Mouse (Mus musculus) midbrain, postnatal 0 days (tissue): ENCODE measurements at regions not wholly inside any gene's neighbourhood (a gene's known extent, or its start where the extent isn't known, plus 50 kb on each side); places are given as distances from the start of the nearest gene placed in this dataset.
A peak's percentile ranks its signal among the peaks of the same experiment; 100 is the strongest.

Experiments
- ATAC-seq: fragments of 200-750 bp; cut with Nextera tagmentation; 2 replicates; pipeline ENCODE4 v1.8.0; 2017; ENCODE audit warnings: moderate number of reproducible peaks, mild to moderate bottlenecking, moderate TSS enrichment, moderate library complexity; ENCODE audit not compliant: low FRiP score
- DNase-seq: peaks from one replicate; pipeline ENCODE4 v3.0.0-alpha.2; 2015; ENCODE audit warnings: low spot score
- H3K27ac ChIP-seq: fragments of 300-500 bp; sonication (generic); 2 replicates; pipeline ENCODE4 v1.5.1; 2014; ENCODE audit warnings: low read depth, mild to moderate bottlenecking, low read length, mixed read lengths
- H3K27me3 ChIP-seq: fragments of 300-500 bp; sonication (generic); 2 replicates; pipeline ENCODE4 v1.6.1; 2014; ENCODE audit warnings: low read length, control low read depth, mixed read lengths; ENCODE audit not compliant: insufficient read depth
- H3K36me3 ChIP-seq: fragments of 300-500 bp; sonication (generic); 2 replicates; pipeline ENCODE4 v1.6.1; 2014; ENCODE audit warnings: low read length, control low read depth, mixed read lengths; ENCODE audit not compliant: insufficient read depth
- H3K4me1 ChIP-seq: fragments of 300-500 bp; sonication (generic); 2 replicates; pipeline ENCODE4 v1.6.1; 2014; ENCODE audit warnings: mild to moderate bottlenecking, control low read depth, antibody characterized with exemption, low read length, mixed read lengths; ENCODE audit not compliant: insufficient read depth
- H3K4me2 ChIP-seq: fragments of 300-500 bp; sonication (generic); 2 replicates; pipeline ENCODE4 v1.6.1; 2014; ENCODE audit warnings: low read depth, mild to moderate bottlenecking, low read length, mixed read lengths; ENCODE audit not compliant: poor library complexity, severe bottlenecking
- H3K4me3 ChIP-seq: fragments of 300-500 bp; sonication (generic); 2 replicates; pipeline ENCODE4 v1.5.1; 2014; ENCODE audit warnings: low read depth, mild to moderate bottlenecking, low read length, moderate library complexity
- H3K9ac ChIP-seq: fragments of 300-500 bp; sonication (generic); replicated peaks from 2 replicates; pipeline ENCODE4 v1.6.1; 2014; ENCODE audit warnings: mild to moderate bottlenecking, low read length, moderate library complexity, mixed read lengths; ENCODE audit not compliant: poor library complexity, severe bottlenecking
- H3K9me3 ChIP-seq: fragments of 300-500 bp; sonication (generic); 2 replicates; pipeline ENCODE4 v1.6.1; 2016; ENCODE audit warnings: low read length, control low read depth
- CTCF ChIP-seq: IDR thresholded peaks from 2 replicates; pipeline ENCODE4 v1.5.1; 2016; ENCODE audit warnings: antibody characterized with exemption, mild to moderate bottlenecking
- WGBS: fragments of 180-500 bp; shearing (Covaris S2); extraction: QIAGEN DNeasy Blood & Tissue Kit; methylation state at CpG from one replicate; pipeline ENCODE4 v1.1.7; 2014; 5-methylcytosine and 5-hydroxymethylcytosine counted together

- Histone ChIP-seq H3K27me3 (no peaks in the 10 kb centered on the region), H3K36me3 (no peaks in the 10 kb centered on the region), H3K4me1 (no peaks in the 10 kb centered on the region; the same call in 1 of the 2 replicates), H3K9me3 (no peaks in the 10 kb centered on the region), H3K4me3 (no peak overlapping the region), H3K27ac (no peak overlapping the region), H3K4me2 (no peak overlapping the region), H3K9ac (no peak overlapping the region)
- no peak for DNase-seq
- no peak for ATAC-seq
- TF ChIP-seq CTCF: no peak; the same call in 1 of the 2 replicates
Measured at GRCm38 (mm10) chr1:176658639-176659038, 155.2 kb downstream of the Cep170 start.

GRCm38 (mm10) chr1:176655487-176656333 lies 158.2 kb downstream of the Cep170 start:
- 43% methylated on average over 3 of the region's 3 CpGs for WGBS
- DNase-seq: peak; percentile 70

GRCm38 (mm10) chr1:176644248-176644647 lies 169.6 kb downstream of the Cep170 start:
- 9% methylated on average over 1 of the region's 1 CpGs for WGBS

More at GRCm38 (mm10) chr1:176655487-176656333, 158.2 kb downstream of the Cep170 start:
- H3K4me2 ChIP-seq: no peak overlapping the region
- H3K4me3 ChIP-seq: no peak overlapping the region
- no peaks in the 10 kb centered on the region for H3K36me3 ChIP-seq
- no peak overlapping the region for H3K27ac ChIP-seq
- no peaks in the 10 kb centered on the region; the same call in 1 of the 2 replicates for H3K4me1 ChIP-seq
- no peaks in the 10 kb centered on the region for H3K27me3 ChIP-seq
- H3K9me3 ChIP-seq: no peaks in the 10 kb centered on the region
- H3K9ac ChIP-seq: no peak overlapping the region
- TF ChIP-seq CTCF: no peak
- no peak for ATAC-seq

DNA sequence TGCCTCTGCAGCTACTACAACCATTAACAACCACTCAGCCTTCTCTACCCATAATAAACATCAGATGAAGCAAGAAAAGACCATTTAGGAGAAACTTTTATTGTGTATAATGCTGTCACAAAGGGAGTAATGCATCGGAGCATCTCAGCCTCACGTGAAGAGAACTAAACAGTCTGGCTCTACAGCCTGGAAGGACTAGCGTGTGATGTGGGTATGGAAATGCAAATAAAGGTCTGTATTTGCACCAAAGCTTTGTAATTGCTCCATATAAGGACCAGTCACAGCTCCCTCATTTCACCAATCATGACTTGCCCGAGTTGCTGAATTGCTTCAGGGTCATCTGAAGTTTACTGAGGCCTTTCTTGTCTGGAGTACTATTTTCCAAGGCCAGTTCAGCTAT lies 190.7 kb downstream of the Cep170 start:
- Histone ChIP-seq H3K4me3 (no peak overlapping the region), H3K9me3 (no peaks in the 10 kb centered on the region), H3K4me1 (no peaks in the 10 kb centered on the region), H3K36me3 (no peaks in the 10 kb centered on the region), H3K4me2 (no peak overlapping the region), H3K27ac (no peak overlapping the region), H3K27me3 (no peaks in the 10 kb centered on the region), H3K9ac (no peak overlapping the region)
- WGBS: 83% methylated on average over 4 of the region's 4 CpGs
- no peak for DNase-seq
- no peak for TF ChIP-seq CTCF
- ATAC-seq: no peak

More at GRCm38 (mm10) chr1:176644248-176644647, 169.6 kb downstream of the Cep170 start:
- DNase-seq (no peak), ATAC-seq (no peak)
- H3K9ac ChIP-seq: no peak overlapping the region
- H3K36me3 ChIP-seq: no peaks in the 10 kb centered on the region
- H3K27me3 ChIP-seq: no peaks in the 10 kb centered on the region
- TF ChIP-seq CTCF: no peak
- H3K4me1 ChIP-seq: no peaks in the 10 kb centered on the region
- no peak overlapping the region for H3K4me3 ChIP-seq
- no peak overlapping the region for H3K4me2 ChIP-seq
- no peak overlapping the region for H3K27ac ChIP-seq
- no peaks in the 10 kb centered on the region for H3K9me3 ChIP-seq

DNA sequence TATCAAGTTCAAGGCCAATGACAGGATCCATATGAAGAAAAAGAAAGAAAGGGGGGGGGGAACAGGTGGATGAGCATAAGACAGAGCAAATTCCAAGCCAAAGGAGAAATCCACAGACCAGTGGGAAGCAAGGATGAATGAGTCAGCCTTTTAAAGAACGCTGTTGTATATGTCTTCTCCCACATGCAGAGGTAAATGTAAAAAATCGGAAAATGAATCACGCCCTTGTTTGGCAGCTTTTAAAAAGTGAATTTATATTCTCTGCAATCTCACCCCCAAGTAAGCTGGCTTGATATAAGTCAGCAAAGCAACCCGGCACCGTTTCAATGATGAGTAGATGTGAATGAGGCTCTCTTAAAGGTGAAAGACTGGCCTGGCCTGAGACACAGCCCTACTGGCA lies 191.7 kb downstream of the Cep170 start:
- TF ChIP-seq CTCF: no peak
- 92% methylated on average over 5 of the region's 5 CpGs for WGBS
- no peaks in the 10 kb centered on the region for H3K9me3 ChIP-seq
- no peaks in the 10 kb centered on the region for H3K27me3 ChIP-seq
- no peaks in the 10 kb centered on the region for H3K4me1 ChIP-seq
- no peak overlapping the region for H3K27ac ChIP-seq
- no peak overlapping the region for H3K4me2 ChIP-seq
- H3K36me3 ChIP-seq: no peaks in the 10 kb centered on the region
- no peak overlapping the region for H3K9ac ChIP-seq
- DNase-seq: no peak
- H3K4me3 ChIP-seq: no peak overlapping the region
- ATAC-seq: no peak

GRCm38 (mm10) chr1:176621285-176621684 lies 192.6 kb downstream of the Cep170 start:
- no peak overlapping the region for H3K4me2 ChIP-seq
- H3K27me3 ChIP-seq: no peaks in the 10 kb centered on the region
- no peaks in the 10 kb centered on the region for H3K9me3 ChIP-seq
- no peak overlapping the region for H3K9ac ChIP-seq
- TF ChIP-seq CTCF: no peak
- no peaks in the 10 kb centered on the region for H3K4me1 ChIP-seq
- DNase-seq (no peak), ATAC-seq (no peak)
- WGBS: 90% methylated on average over 2 of the region's 2 CpGs
- H3K4me3 ChIP-seq: no peak overlapping the region
- H3K27ac ChIP-seq: no peak overlapping the region
- H3K36me3 ChIP-seq: no peaks in the 10 kb centered on the region
